Mouse (Mus musculus): ENCODE results near the gene Txlna.
A peak's percentile ranks its signal among the peaks of the same experiment; 100 is the strongest.

Gene Txlna

GRCm38 (mm10) chr4:129640638-129641467 is at the start of gene Txlna:
Gene Txlna (minus strand): TSS chr4:129641065.
- peak; percentile 94 for DNase-seq (ENCODE audit: low spot score)

GRCm38 (mm10) chr4:129684531-129684930 is 43.7 kb upstream of the Txlna start:
- no peak for DNase-seq (ENCODE audit: low spot score)

- no peak for DNase-seq (ENCODE audit: low spot score)
Measured at GRCm38 (mm10) chr4:129683901-129684493, 43.1 kb upstream of the Txlna start.

GRCm38 (mm10) chr4:129681837-129682236 is 41.0 kb upstream of the Txlna start:
- no peak for DNase-seq (ENCODE audit: low spot score)

- DNase-seq (ENCODE audit: low spot score), result no peak
Measured at GRCm38 (mm10) chr4:129672878-129673449, 32.1 kb upstream of the Txlna start.

- DNase-seq (ENCODE audit: low spot score), result peak; percentile 72
Measured at GRCm38 (mm10) chr4:129672083-129672877, 31.4 kb upstream of the Txlna start, which contains the start of gene Kpna6. Gene Kpna6 (minus strand): TSS chr4:129672767.

GRCm38 (mm10) chr4:129671491-129672082 is 30.7 kb upstream of the Txlna start:
- DNase-seq (ENCODE audit: low spot score), result peak; percentile 29

- DNase-seq (ENCODE audit: low spot score), result no peak
Measured at GRCm38 (mm10) chr4:129662255-129662813, 21.5 kb upstream of the Txlna start.

GRCm38 (mm10) chr4:129661584-129661983 is 20.7 kb upstream of the Txlna start:
- no peak for DNase-seq (ENCODE audit: low spot score)

GRCm38 (mm10) chr4:129654770-129655169 is 13.9 kb upstream of the Txlna start:
- DNase-seq (ENCODE audit: low spot score), result no peak

- no peak for DNase-seq (ENCODE audit: low spot score)
Measured at GRCm38 (mm10) chr4:129650359-129650758, 9.5 kb upstream of the Txlna start.

GRCm38 (mm10) chr4:129648656-129649055 is 7.8 kb upstream of the Txlna start:
- DNase-seq (ENCODE audit: low spot score), result no peak

- DNase-seq (ENCODE audit: low spot score), result no peak
Measured at GRCm38 (mm10) chr4:129645204-129645603, 4.3 kb upstream of the Txlna start.

GRCm38 (mm10) chr4:129641756-129642155 is 891 bp upstream of the Txlna start:
- no peak for DNase-seq (ENCODE audit: low spot score)

GRCm38 (mm10) chr4:129640101-129640637 is 696 bp downstream of the Txlna start:
- no peak for DNase-seq (ENCODE audit: low spot score)

GRCm38 (mm10) chr4:129639221-129639620 is 1.6 kb downstream of the Txlna start:
- no peak for DNase-seq (ENCODE audit: low spot score)

- no peak for DNase-seq (ENCODE audit: low spot score)
Measured at GRCm38 (mm10) chr4:129633852-129634251, 7.0 kb downstream of the Txlna start.

- DNase-seq (ENCODE audit: low spot score), result no peak
Measured at GRCm38 (mm10) chr4:129631867-129632266, 9.0 kb downstream of the Txlna start.

- no peak for DNase-seq (ENCODE audit: low spot score)
Measured at GRCm38 (mm10) chr4:129630944-129631343, 9.9 kb downstream of the Txlna start.

- no peak for DNase-seq (ENCODE audit: low spot score)
Measured at GRCm38 (mm10) chr4:129626035-129626434, 14.8 kb downstream of the Txlna start.

GRCm38 (mm10) chr4:129625496-129625895 is 15.4 kb downstream of the Txlna start:
- DNase-seq (ENCODE audit: low spot score), result no peak
